Mouse (Mus musculus) hindbrain, postnatal 0 days (tissue): ENCODE results near the gene Mgp. TPM values are rescaled to one million over a fixed set of nuclear protein-coding genes. Genes with fewer than 3 reads are reported as not detected.
A peak's percentile ranks its signal among the peaks of the same experiment; 100 is the strongest.

Experiments
- ATAC-seq: fragments of 200-750 bp; cut with Nextera tagmentation; 2 replicates; pipeline ENCODE4 v1.8.0; 2017; ENCODE audit warnings: mild to moderate bottlenecking, moderate TSS enrichment, moderate library complexity
- DNase-seq: peaks from one replicate; pipeline ENCODE4 v3.0.0-alpha.2; 2015; ENCODE audit warnings: low spot score
- H3K27ac ChIP-seq: fragments of 300-500 bp; sonication (generic); 2 replicates; pipeline ENCODE4 v1.5.1; 2014; ENCODE audit warnings: mild to moderate bottlenecking
- H3K27me3 ChIP-seq: fragments of 300-500 bp; sonication (generic); 2 replicates; pipeline ENCODE4 v1.6.1; 2014; ENCODE audit warnings: low read length, mixed read lengths; ENCODE audit not compliant: insufficient read depth
- H3K36me3 ChIP-seq: fragments of 300-500 bp; sonication (generic); 2 replicates; pipeline ENCODE4 v1.6.1; 2014; ENCODE audit warnings: low read length, mixed read lengths; ENCODE audit not compliant: insufficient read depth
- H3K4me1 ChIP-seq: fragments of 300-500 bp; sonication (generic); 2 replicates; pipeline ENCODE4 v1.6.1; 2014; ENCODE audit warnings: antibody characterized with exemption, low read length, mixed read lengths; ENCODE audit not compliant: insufficient read depth
- H3K4me2 ChIP-seq: fragments of 300-500 bp; sonication (generic); 2 replicates; pipeline ENCODE4 v1.6.1; 2014; ENCODE audit warnings: low read depth, mild to moderate bottlenecking, low read length, moderate library complexity, mixed read lengths
- H3K4me3 ChIP-seq: fragments of 300-500 bp; sonication (generic); 2 replicates; pipeline ENCODE4 v1.5.1; 2014; ENCODE audit warnings: low read length
- H3K9ac ChIP-seq: fragments of 300-500 bp; sonication (generic); replicated peaks from 2 replicates; pipeline ENCODE4 v1.6.1; 2014; ENCODE audit warnings: mild to moderate bottlenecking, low read length, moderate library complexity, mixed read lengths
- H3K9me3 ChIP-seq: fragments of 300-500 bp; sonication (generic); 2 replicates; pipeline ENCODE4 v1.6.1; 2016; ENCODE audit warnings: low read length, mixed read lengths
- CTCF ChIP-seq: IDR thresholded peaks from 2 replicates; pipeline ENCODE4 v1.5.1; 2016; ENCODE audit warnings: antibody characterized with exemption, control low read depth, low read depth
- WGBS: fragments of 180-500 bp; shearing (Covaris S2); extraction: QIAGEN DNeasy Blood & Tissue Kit; methylation state at CpG from one replicate; pipeline ENCODE4 v1.1.7; 2014; 5-methylcytosine and 5-hydroxymethylcytosine counted together
- polyA plus RNA-seq: library from polyadenylated mRNA; unstranded; fragments of >200 nt; fragmentation: Nextera tagmentation; extraction: Ambion mirVana; gene quantifications from 2 replicates; pipeline ENCODE4 v1.2.1, GENCODE M21; 2015
- total RNA-seq: library from RNA; depleted of rRNA; stranded (reverse); fragments of >200 nt; gene quantifications from 2 replicates; pipeline ENCODE4 v1.2.3, GENCODE M21; 2014

The Mgp gene
- total and polyA plus RNA-seq, 2 experiments from 2014 or later: 34.6 to 81.8 TPM

DNA sequence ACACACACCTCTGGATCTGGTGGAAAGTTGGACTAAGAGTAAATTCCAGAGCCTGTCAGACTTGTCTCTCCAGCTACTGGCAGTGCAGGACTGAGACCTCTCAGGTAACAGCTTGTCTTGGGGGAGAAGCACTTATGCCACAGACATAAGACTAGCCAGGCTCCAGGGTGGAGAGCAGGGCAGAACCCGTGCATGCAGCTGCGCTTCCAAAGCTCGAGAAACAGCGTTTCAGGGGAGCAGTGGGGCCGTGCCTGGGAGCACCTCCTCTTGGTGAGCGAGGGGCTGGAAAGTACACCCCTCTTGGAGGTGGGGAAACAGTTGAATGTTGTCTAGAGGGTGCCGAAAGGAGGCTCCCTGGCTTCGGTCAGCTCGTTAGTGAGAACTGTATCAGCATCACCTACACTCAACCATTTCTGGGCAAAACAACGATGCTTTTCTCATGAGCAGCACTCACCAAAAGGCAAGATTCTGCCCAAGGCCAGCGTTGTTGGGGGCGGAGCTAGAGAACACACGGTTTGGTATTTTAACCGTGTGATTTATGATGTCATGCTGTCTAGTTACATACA lies 19.5 kb downstream of the Mgp start:
- Histone ChIP-seq H3K36me3 (no peaks in the 10 kb centered on the region), H3K9me3 (no peaks in the 10 kb centered on the region), H3K9ac (no peak overlapping the region), H3K27ac (no peak overlapping the region), H3K4me2 (no peak overlapping the region), H3K4me3 (no peak overlapping the region), H3K4me1 (no peaks in the 10 kb centered on the region), H3K27me3 (no peaks in the 10 kb centered on the region)
- DNase-seq (no peak), ATAC-seq (no peak)
- no peak for TF ChIP-seq CTCF
- 71% methylated on average over 14 of the region's 14 CpGs for WGBS

DNA sequence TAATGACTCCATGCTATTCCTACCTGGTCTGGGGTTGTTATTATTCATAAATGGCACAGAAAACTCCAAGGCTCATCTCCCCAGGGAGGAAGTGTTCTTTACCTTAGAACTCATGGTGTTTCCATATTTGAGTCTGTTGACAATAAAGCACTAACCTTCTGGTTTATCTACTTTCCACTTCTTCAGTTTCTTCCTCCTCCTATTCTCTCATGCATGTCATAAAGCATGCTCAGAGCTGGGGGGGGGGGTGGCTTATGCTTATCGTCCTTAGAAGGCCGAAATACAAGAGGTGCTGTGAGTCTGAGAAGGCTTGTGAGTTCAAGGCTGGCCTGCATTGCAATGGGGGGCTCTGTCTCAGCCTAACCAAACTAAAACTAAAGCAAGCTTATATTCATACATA lies 20.4 kb downstream of the Mgp start:
- WGBS: 83% methylated on average over 2 of the region's 2 CpGs
- ATAC-seq: no peak

DNA sequence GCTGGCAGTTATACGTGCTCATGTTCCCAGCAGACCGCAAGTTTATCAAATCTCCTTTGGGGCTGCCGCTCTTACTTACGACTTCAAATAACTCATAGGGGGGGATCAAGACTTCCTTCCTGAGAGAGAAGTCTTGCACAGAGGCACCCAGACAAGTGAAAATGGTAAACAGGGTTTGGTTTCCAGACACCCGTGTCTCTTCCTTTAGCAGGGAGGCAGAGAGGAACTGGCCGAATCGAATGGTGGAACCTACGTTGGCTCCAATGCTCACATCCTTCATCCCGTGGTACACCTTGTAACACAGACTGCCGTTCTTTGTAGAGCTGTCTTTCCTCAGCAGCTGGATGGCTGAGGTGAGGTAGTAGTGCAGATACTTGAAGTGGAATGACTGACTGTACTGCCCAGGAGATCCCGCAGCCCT lies 21.3 kb downstream of the Mgp start:
- Histone ChIP-seq H3K36me3 (no peaks in the 10 kb centered on the region), H3K9me3 (no peaks in the 10 kb centered on the region), H3K9ac (no peak overlapping the region), H3K27me3 (no peaks in the 10 kb centered on the region), H3K27ac (no peak overlapping the region), H3K4me3 (no peak overlapping the region), H3K4me2 (no peak overlapping the region), H3K4me1 (no peaks in the 10 kb centered on the region)
- ATAC-seq (no peak), DNase-seq (no peak)
- no peak for TF ChIP-seq CTCF
- 88% methylated on average over 11 of the region's 11 CpGs for WGBS

More for the DNA sequence above, 20.4 kb downstream of the Mgp start:
- Histone ChIP-seq H3K9me3 (no peaks in the 10 kb centered on the region), H3K27me3 (no peaks in the 10 kb centered on the region), H3K4me1 (no peaks in the 10 kb centered on the region), H3K4me3 (no peak overlapping the region), H3K4me2 (no peak overlapping the region), H3K9ac (no peak overlapping the region), H3K27ac (no peak overlapping the region), H3K36me3 (no peaks in the 10 kb centered on the region)
- no peak for DNase-seq
- TF ChIP-seq CTCF: no peak

DNA sequence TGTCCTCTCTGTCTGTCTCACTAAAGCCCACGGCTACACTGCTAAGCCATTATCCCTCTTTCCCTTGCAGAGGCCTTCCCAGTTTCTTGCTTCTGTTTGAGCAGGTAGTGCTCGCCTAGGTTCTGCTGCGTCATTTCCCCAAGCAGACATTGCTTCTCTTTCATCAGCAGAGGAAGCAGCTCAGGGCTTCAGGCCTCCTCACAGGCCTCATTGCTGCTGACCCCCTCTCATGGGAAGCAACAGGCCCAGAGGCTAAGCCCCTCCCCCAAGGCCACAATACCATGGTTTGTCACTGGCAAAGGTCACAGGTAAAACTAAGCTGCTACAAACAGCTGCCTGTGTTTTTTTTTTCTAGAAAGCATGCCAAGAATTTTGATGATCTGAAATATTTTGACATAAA lies 22.9 kb downstream of the Mgp start:
- H3K4me2 ChIP-seq: no peak overlapping the region
- DNase-seq (peak; percentile 3), ATAC-seq (no peak)
- no peaks in the 10 kb centered on the region for H3K36me3 ChIP-seq
- TF ChIP-seq CTCF: no peak
- 57% methylated on average over 3 of the region's 3 CpGs for WGBS
- H3K4me3 ChIP-seq: no peak overlapping the region
- H3K27me3 ChIP-seq: no peaks in the 10 kb centered on the region
- H3K9ac ChIP-seq: no peak overlapping the region
- H3K9me3 ChIP-seq: no peaks in the 10 kb centered on the region
- H3K4me1 ChIP-seq: no peaks in the 10 kb centered on the region
- peak overlapping the region; percentile 17 for H3K27ac ChIP-seq

DNA sequence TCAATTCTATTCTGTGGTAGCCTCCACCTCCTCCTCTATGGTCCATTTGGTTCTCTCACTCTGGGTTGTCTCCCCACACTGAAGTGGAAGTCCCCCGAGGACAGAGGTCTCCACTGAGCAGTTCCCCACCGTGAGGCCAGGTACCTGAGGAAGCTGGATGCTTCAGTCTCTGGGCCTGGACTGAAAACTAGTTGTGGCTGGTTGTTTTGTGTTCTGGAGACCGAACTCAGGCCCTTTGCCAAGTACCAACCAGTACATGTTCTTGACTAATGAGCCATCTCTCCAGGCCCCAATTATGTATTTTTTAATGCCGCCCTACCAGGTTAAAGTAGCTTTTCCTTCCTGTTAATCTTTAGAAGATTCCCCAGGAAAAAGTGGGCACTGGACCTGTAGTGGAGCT lies 23.3 kb downstream of the Mgp start:
- Histone ChIP-seq H3K4me1 (no peaks in the 10 kb centered on the region), H3K4me3 (no peak overlapping the region), H3K36me3 (no peaks in the 10 kb centered on the region), H3K27ac (peak overlapping the region; percentile 17; the same call in 1 of the 2 replicates), H3K9ac (no peak overlapping the region), H3K4me2 (no peak overlapping the region), H3K9me3 (no peaks in the 10 kb centered on the region), H3K27me3 (no peaks in the 10 kb centered on the region)
- WGBS: 72% methylated on average over 4 of the region's 4 CpGs
- no peak for ATAC-seq
- TF ChIP-seq CTCF: no peak
- no peak for DNase-seq

DNA sequence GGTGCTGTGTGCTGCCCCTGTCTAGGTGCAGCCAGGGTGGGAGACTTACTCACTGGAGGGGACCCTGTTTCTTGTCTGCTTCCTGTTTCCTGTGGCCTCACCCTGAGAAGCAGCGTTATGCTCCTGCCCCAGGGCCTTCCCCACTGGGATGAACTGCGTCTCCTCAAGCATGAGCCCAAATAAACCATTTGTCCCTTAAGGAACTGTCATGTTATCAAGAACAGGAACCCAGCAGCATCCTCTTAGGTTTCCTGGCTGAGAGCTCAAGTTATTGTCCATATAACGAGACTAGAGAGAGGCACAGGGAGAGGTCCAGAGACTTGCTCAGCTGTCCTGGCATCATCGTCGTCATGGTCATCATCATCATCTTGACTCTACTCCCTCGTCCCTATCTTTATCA lies 25.4 kb downstream of the Mgp start:
- Histone ChIP-seq H3K9me3 (no peaks in the 10 kb centered on the region), H3K4me1 (no peaks in the 10 kb centered on the region), H3K36me3 (no peaks in the 10 kb centered on the region), H3K27ac (no peak overlapping the region), H3K9ac (no peak overlapping the region), H3K4me2 (no peak overlapping the region), H3K4me3 (no peak overlapping the region), H3K27me3 (no peaks in the 10 kb centered on the region)
- WGBS: 79% methylated on average over 6 of the region's 6 CpGs
- DNase-seq (no peak), ATAC-seq (no peak)
- TF ChIP-seq CTCF: no peak

DNA sequence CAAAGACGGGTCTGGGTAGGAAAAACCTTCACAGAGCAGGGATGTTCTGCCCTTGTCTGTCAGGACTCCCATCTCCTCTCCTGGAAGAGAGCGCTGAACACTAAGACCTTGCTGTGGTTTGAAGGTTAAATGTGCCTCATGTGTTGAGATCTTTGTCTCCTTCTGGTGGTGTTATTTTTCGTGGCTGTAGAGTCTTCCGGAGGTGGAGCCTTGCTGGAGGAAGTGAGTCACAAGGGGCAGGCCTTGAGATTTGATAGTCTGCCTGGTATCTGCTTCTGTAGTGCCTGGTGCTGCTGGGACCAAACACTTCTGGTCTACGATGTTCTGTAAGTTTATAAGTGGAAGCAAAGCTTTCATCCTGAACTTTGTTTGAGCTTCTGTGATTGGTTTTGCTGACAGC lies 26.7 kb downstream of the Mgp start:
- H3K4me2 ChIP-seq: no peak overlapping the region
- no peak overlapping the region for H3K9ac ChIP-seq
- WGBS: 85% methylated on average over 5 of the region's 5 CpGs
- H3K27me3 ChIP-seq: no peaks in the 10 kb centered on the region
- H3K4me1 ChIP-seq: no peaks in the 10 kb centered on the region
- no peak overlapping the region for H3K4me3 ChIP-seq
- H3K27ac ChIP-seq: no peak overlapping the region
- H3K9me3 ChIP-seq: no peaks in the 10 kb centered on the region
- no peak for DNase-seq
- no peak for TF ChIP-seq CTCF
- no peaks in the 10 kb centered on the region for H3K36me3 ChIP-seq
- no peak for ATAC-seq
